Mouse (Mus musculus) thymus, adult 2 months (tissue): Measurements from ENCODE around the gene Prmt1.

Experiments
- CTCF ChIP-seq: fragments of 200-500 bp; IDR thresholded peaks from 2 replicates; pipeline ENCODE4 v1.5.1; 2012; ENCODE audit warnings: mild to moderate bottlenecking, control low read depth, low read length, moderate library complexity, borderline replicate concordance; ENCODE audit not compliant: control insufficient read depth, poor library complexity, insufficient read depth; ENCODE audit errors: extremely low read depth
- POLR2A ChIP-seq: fragments of 200-500 bp; IDR thresholded peaks from 2 replicates; pipeline ENCODE4 v1.6.1; 2012; ENCODE audit warnings: mild to moderate bottlenecking, low read length, control low read depth, moderate library complexity; ENCODE audit not compliant: control insufficient read depth, poor library complexity, insufficient read depth; ENCODE audit errors: extremely low read depth

- TF ChIP-seq POLR2A (no peak), CTCF (no peak)
These were observed 20.1 kb upstream of the Prmt1 start for GRCm38 (mm10) chr7:45006503-45006902.
